Mouse (Mus musculus) midbrain, postnatal 0 days (tissue): ENCODE results near the gene Ctsh. TPM values are rescaled to one million over a fixed set of nuclear protein-coding genes. Genes with fewer than 3 reads are reported as not detected.
"Not testable (repeated sequence)": the region's sequence is repeated elsewhere in the genome, so short reads cannot be mapped to it uniquely, and the experiment has no call there.

Experiments used
- ATAC-seq: fragments of 200-750 bp; cut with Nextera tagmentation; 2 replicates; pipeline ENCODE4 v1.8.0; 2017; ENCODE audit warnings: moderate number of reproducible peaks, mild to moderate bottlenecking, moderate TSS enrichment, moderate library complexity; ENCODE audit not compliant: low FRiP score
- DNase-seq: peaks from one replicate; pipeline ENCODE4 v3.0.0-alpha.2; 2015; ENCODE audit warnings: low spot score
- H3K27ac ChIP-seq: fragments of 300-500 bp; sonication (generic); 2 replicates; pipeline ENCODE4 v1.5.1; 2014; ENCODE audit warnings: low read depth, mild to moderate bottlenecking, low read length, mixed read lengths
- H3K27me3 ChIP-seq: fragments of 300-500 bp; sonication (generic); 2 replicates; pipeline ENCODE4 v1.6.1; 2014; ENCODE audit warnings: low read length, control low read depth, mixed read lengths; ENCODE audit not compliant: insufficient read depth
- H3K36me3 ChIP-seq: fragments of 300-500 bp; sonication (generic); 2 replicates; pipeline ENCODE4 v1.6.1; 2014; ENCODE audit warnings: low read length, control low read depth, mixed read lengths; ENCODE audit not compliant: insufficient read depth
- H3K4me1 ChIP-seq: fragments of 300-500 bp; sonication (generic); 2 replicates; pipeline ENCODE4 v1.6.1; 2014; ENCODE audit warnings: mild to moderate bottlenecking, control low read depth, antibody characterized with exemption, low read length, mixed read lengths; ENCODE audit not compliant: insufficient read depth
- H3K4me2 ChIP-seq: fragments of 300-500 bp; sonication (generic); 2 replicates; pipeline ENCODE4 v1.6.1; 2014; ENCODE audit warnings: low read depth, mild to moderate bottlenecking, low read length, mixed read lengths; ENCODE audit not compliant: poor library complexity, severe bottlenecking
- H3K4me3 ChIP-seq: fragments of 300-500 bp; sonication (generic); 2 replicates; pipeline ENCODE4 v1.5.1; 2014; ENCODE audit warnings: low read depth, mild to moderate bottlenecking, low read length, moderate library complexity
- H3K9ac ChIP-seq: fragments of 300-500 bp; sonication (generic); replicated peaks from 2 replicates; pipeline ENCODE4 v1.6.1; 2014; ENCODE audit warnings: mild to moderate bottlenecking, low read length, moderate library complexity, mixed read lengths; ENCODE audit not compliant: poor library complexity, severe bottlenecking
- H3K9me3 ChIP-seq: fragments of 300-500 bp; sonication (generic); 2 replicates; pipeline ENCODE4 v1.6.1; 2016; ENCODE audit warnings: low read length, control low read depth
- CTCF ChIP-seq: IDR thresholded peaks from 2 replicates; pipeline ENCODE4 v1.5.1; 2016; ENCODE audit warnings: antibody characterized with exemption, mild to moderate bottlenecking
- WGBS: fragments of 180-500 bp; shearing (Covaris S2); extraction: QIAGEN DNeasy Blood & Tissue Kit; methylation state at CpG from one replicate; pipeline ENCODE4 v1.1.7; 2014; 5-methylcytosine and 5-hydroxymethylcytosine counted together
- polyA plus RNA-seq: library from polyadenylated mRNA; unstranded; fragments of >200 nt; fragmentation: Nextera tagmentation; extraction: Ambion mirVana; gene quantifications from 2 replicates; pipeline ENCODE4 v1.2.1, GENCODE M21; 2015
- total RNA-seq: library from RNA; depleted of rRNA; stranded (reverse); fragments of >200 nt; gene quantifications from 2 replicates; pipeline ENCODE4 v1.2.3, GENCODE M21; 2014

The Ctsh gene
- total and polyA plus RNA-seq, 2 experiments from 2014 or later = 21.4 to 35.5 TPM

DNA sequence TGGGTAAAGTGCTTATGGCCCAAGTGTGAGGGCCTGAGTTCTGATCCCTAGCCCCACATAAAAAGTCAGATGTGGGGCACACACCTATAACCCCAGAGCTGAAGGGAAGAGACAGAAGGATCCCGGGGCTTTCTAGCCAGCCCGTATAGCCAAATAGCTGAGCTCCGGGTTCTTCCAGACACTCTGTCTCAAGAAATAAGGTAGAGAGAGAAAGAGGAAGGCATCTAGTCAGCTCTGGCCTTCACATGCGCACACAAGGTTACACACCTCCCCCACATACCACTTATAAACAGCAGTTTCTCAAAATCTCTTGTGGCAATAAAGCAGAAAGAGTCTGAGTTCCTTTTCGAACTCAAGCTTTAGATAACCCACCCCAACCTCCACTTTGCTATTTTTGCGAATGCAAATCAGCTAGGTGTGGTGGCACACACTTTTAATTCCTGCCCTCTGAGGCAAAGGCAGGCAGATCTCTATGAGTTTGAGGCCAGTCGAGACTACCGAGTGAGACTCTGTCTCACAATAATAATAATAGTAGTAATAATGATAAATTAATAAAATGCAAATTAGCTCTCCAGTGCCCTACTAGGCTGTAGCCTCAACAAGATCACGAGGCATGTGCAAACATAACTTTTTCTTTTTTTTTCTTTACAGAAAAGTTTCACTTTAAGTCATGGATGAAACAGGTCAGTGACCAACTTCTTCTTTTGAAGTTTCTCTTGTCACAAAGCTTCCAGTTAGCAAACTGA is 6.0 kb downstream of the Ctsh start:
- Histone ChIP-seq H3K4me3 (no peak overlapping the region), H3K27ac (no peak overlapping the region), H3K9ac (no peak overlapping the region), H3K9me3 (no peaks in the 10 kb centered on the region), H3K36me3 (no peaks in the 10 kb centered on the region), H3K27me3 (0 out of 2 replicates have a peak, but pooled peaks cover under 1% of the 10 kb centered on the region), H3K4me1 (no peaks in the 10 kb centered on the region), H3K4me2 (no peak overlapping the region)
- DNase-seq (no peak), ATAC-seq (no peak)
- 91% methylated on average over 9 of the region's 9 CpGs for WGBS
- no peak for TF ChIP-seq CTCF

DNA sequence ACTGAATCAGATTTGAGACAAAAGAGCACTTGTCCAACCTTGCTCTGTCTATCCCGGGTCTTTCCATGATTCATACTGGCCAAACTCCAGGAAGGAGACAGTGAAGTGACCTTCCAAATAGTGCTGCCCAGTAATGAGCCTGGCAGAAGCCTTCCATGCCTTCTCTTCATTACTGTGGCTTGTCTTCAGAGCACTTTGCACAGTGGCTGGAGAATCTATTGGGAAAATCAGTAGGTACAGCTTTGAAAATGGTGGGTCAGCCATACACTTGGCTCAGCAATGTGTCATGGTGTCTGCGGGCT is 6.6 kb downstream of the Ctsh start:
- WGBS = 83% methylated on average over 2 of the region's 2 CpGs
- no peaks in the 10 kb centered on the region for H3K9me3 ChIP-seq
- DNase-seq (no peak), ATAC-seq (no peak)
- H3K27ac ChIP-seq = no peak overlapping the region
- H3K4me3 ChIP-seq = no peak overlapping the region
- no peak overlapping the region for H3K4me2 ChIP-seq
- no peak for TF ChIP-seq CTCF
- H3K9ac ChIP-seq = no peak overlapping the region
- H3K4me1 ChIP-seq = no peaks in the 10 kb centered on the region
- no peaks in the 10 kb centered on the region for H3K27me3 ChIP-seq
- no peaks in the 10 kb centered on the region for H3K36me3 ChIP-seq

DNA sequence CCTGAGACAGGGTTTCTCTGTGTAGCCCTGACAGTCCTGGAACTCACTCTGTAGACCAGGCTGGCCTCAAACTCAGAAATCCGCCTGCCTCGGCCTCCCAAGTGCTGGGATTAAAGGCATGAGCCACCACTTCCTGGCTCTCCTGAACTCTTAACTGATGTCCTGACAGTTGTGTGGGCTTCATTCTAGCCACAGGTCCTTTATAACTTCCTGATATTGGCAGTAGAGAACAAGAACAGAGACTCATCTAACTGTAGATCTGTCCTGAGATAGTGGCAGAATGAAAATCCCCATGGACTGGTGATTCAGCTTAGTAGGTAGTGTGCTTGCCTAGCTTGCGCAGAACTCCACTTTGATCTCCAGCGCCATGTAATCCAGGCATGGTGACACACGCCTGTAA is 7.0 kb downstream of the Ctsh start:
- not testable (repeated sequence) for H3K27ac ChIP-seq, H3K4me1 ChIP-seq, H3K36me3 ChIP-seq, H3K4me3 ChIP-seq, H3K9me3 ChIP-seq, H3K4me2 ChIP-seq, ATAC-seq, H3K9ac ChIP-seq, H3K27me3 ChIP-seq, DNase-seq
- WGBS = 93% methylated on average over 5 of the region's 5 CpGs

DNA sequence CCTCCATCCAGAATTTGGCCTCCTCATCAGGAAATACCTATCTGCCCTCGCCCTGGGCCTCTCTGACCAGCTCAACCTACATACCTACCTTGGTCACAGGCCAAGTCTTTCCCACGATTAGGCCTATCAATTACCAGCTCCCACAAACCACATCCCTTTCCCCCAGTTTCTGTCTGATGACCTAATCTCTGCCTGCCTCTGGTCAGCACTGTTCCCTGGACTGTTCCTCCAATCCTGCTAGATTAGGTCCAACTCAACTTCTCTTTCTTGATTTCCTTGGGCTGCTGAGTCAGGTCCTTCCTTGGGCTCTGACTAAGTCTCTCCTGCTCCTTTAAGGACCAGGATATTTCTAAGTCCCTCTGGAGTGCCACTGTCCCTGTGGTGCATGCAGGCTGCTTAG is 13.4 kb downstream of the Ctsh start:
- H3K27ac ChIP-seq = no peak overlapping the region
- H3K36me3 ChIP-seq = no peaks in the 10 kb centered on the region
- no peaks in the 10 kb centered on the region for H3K9me3 ChIP-seq
- DNase-seq (no peak), ATAC-seq (no peak)
- no peak overlapping the region for H3K4me3 ChIP-seq
- no peaks in the 10 kb centered on the region for H3K27me3 ChIP-seq
- H3K4me1 ChIP-seq = no peaks in the 10 kb centered on the region
- WGBS = 88% methylated on average over 2 of the region's 2 CpGs
- no peak for TF ChIP-seq CTCF
- no peak overlapping the region for H3K4me2 ChIP-seq
- no peak overlapping the region for H3K9ac ChIP-seq

DNA sequence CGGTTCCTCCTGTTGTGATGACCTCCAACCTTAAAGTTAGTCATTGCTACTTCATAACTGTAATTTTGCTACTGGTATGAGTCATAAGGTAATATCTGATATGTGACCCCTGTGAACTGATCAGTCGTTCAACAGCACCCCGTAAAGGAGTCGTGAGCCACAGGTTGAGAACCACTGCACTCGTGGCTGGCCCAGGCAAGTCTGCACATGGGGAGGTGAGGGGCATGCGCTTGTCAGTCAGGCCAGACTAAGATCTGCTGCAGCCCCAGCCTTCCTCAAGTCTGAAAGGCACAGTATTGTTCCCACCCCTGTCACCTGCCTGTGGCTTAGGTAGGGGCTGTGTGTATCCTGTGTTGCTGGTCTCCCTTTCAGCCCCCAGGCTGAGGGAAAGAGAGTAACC is 14.8 kb downstream of the Ctsh start:
- Histone ChIP-seq H3K9me3 (no peaks in the 10 kb centered on the region), H3K27me3 (no peaks in the 10 kb centered on the region), H3K4me3 (no peak overlapping the region), H3K36me3 (no peaks in the 10 kb centered on the region), H3K9ac (no peak overlapping the region), H3K4me2 (no peak overlapping the region), H3K27ac (no peak overlapping the region), H3K4me1 (no peaks in the 10 kb centered on the region)
- no peak for TF ChIP-seq CTCF
- DNase-seq = no peak
- ATAC-seq = no peak
- 92% methylated on average over 6 of the region's 6 CpGs for WGBS

DNA sequence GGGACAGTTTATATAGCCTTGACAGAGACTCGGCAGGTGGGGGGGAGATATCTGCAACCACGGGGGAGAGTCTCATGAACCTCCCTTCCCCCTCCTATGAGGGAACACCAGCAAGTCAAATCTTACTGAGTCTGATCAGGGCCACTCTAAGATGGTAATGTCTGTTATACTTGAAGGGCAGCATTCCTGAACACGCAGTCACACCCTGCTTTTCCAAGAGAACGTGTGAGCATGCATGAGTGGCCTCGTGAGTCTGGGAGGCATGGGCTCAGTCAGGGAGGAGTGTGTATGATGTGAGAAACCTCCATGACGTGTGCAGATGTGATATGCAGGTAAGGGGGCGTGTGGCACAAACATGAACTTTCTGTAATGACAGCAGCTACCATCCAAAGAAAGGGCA is 15.5 kb downstream of the Ctsh start:
- 90% methylated on average over 7 of the region's 7 CpGs for WGBS
- H3K27ac ChIP-seq = no peak overlapping the region
- DNase-seq (no peak), ATAC-seq (no peak)
- no peaks in the 10 kb centered on the region for H3K4me1 ChIP-seq
- no peak overlapping the region for H3K4me2 ChIP-seq
- no peak overlapping the region for H3K4me3 ChIP-seq
- no peaks in the 10 kb centered on the region for H3K27me3 ChIP-seq
- H3K9ac ChIP-seq = no peak overlapping the region
- no peaks in the 10 kb centered on the region for H3K9me3 ChIP-seq
- H3K36me3 ChIP-seq = no peaks in the 10 kb centered on the region
- TF ChIP-seq CTCF = no peak
